Mouse (Mus musculus) heart, postnatal 0 days (tissue): ENCODE results near the gene Ppp2r3a.

Source experiments
- CTCF ChIP-seq: IDR thresholded peaks from 2 replicates; pipeline ENCODE4 v1.5.1; 2016; ENCODE audit warnings: antibody characterized with exemption, control low read depth, low read depth
- EP300 ChIP-seq: IDR thresholded peaks from 2 replicates; pipeline ENCODE4 v1.6.1; 2016; ENCODE audit warnings: antibody characterized with exemption, low read depth

DNA sequence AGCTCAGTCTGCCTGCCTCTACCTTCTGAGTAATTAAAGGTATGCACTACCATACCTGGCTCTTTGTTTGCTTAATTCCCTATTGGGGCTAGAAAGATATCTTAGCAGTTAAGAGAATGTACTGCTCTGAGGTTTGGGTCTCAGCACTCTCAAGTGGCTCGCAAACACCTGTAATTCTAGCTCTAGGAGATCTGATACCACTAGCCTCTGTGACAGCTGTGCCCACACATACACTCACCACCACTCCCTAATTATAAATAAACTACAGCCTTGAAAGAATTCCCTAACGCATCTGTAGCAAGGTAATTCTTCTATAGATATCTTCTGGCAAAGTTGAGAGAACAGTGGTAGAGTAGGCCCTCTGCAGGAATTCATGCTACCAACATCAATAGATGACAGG, 15.8 kb downstream of the Ppp2r3a start:
- TF ChIP-seq CTCF (peak; percentile 19; the same call in 1 of the 2 replicates), EP300 (no peak)
